Mouse (Mus musculus): ENCODE results near the gene Itga8. TPM values are rescaled to one million over a fixed set of nuclear protein-coding genes. Genes with fewer than 3 reads are reported as not detected.

Gene Itga8
- polyA plus RNA-seq, 1 experiment from 2014 or later = 6.4 TPM

DNA sequence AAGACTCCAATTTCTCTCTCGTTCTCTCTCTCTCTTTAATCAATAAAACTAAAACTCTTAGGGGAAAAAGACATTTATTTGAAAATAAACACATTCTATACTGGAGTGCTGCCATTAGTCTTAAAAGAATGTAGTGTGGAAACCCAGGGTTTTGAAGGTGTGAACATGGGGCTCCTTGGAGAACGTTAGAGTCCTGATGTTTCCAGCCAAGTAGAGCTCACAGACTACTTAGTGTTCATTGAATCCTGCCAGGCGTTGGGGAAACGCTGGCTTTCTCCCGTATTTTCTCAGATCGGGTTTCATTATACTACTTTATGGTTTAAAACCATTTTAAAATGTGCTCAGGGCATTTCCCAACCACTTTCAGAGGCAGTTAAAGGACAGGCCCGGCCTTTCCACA lies 103.0 kb downstream of the Itga8 start:
- Histone ChIP-seq H3K9ac (ENCODE audit: low read depth, low read length) (no peak overlapping the region), H3K36me3 (ENCODE audit: control insufficient read depth, insufficient read depth, low read length) (no peaks in the 10 kb centered on the region; the same call in 1 of the 2 replicates), H3K4me1 (ENCODE audit: control insufficient read depth, insufficient read depth, low read length) (no peaks in the 10 kb centered on the region), H3K4me2 (no peak overlapping the region), H3K4me3 (ENCODE audit: low read depth, low read length) (no peak overlapping the region), H3K27ac (ENCODE audit: low read depth, low read length) (no peak overlapping the region), H3K9me3 (replicated peaks; ENCODE audit: control insufficient read depth, low read length) (no peaks in the 10 kb centered on the region), H3K27me3 (ENCODE audit: control insufficient read depth, insufficient read depth, low read length) (no peaks in the 10 kb centered on the region)
- WGBS (ENCODE audit: insufficient replicate concordance) = 72% methylated on average over 7 of the region's 7 CpGs
- no peak for ATAC-seq (replicated peaks; ENCODE audit: insufficient number of reproducible peaks, low FRiP score, low TSS enrichment)

DNA sequence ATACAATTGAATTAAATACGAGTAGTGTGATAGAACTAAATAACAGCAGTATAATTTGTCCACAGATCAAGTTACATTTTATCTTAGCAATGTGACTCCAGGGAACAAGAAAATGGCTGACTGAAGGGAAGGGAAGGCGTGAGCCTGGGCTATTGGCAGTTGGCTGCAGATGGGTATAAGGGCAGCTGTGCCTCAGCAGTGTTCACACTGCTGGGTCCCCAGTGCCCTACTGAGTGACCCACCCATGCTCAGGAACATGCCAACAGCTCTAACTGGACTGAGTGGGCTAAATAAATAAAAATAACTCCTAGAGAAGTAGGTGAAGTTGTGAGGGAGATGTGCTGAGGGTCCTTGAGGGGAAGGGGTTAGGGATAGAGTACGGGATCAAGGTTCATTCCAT lies 103.5 kb downstream of the Itga8 start:
- no peak overlapping the region for H3K4me2 ChIP-seq
- no peaks in the 10 kb centered on the region for H3K4me1 ChIP-seq (ENCODE audit: control insufficient read depth, insufficient read depth, low read length)
- no peak overlapping the region for H3K9ac ChIP-seq (ENCODE audit: low read depth, low read length)
- no peaks in the 10 kb centered on the region for H3K27me3 ChIP-seq (ENCODE audit: control insufficient read depth, insufficient read depth, low read length)
- no peaks in the 10 kb centered on the region; the same call in 1 of the 2 replicates for H3K36me3 ChIP-seq (ENCODE audit: control insufficient read depth, insufficient read depth, low read length)
- 88% methylated on average over 3 of the region's 3 CpGs for WGBS (ENCODE audit: insufficient replicate concordance)
- H3K9me3 ChIP-seq (replicated peaks; ENCODE audit: control insufficient read depth, low read length) = no peaks in the 10 kb centered on the region
- ATAC-seq (replicated peaks; ENCODE audit: insufficient number of reproducible peaks, low FRiP score, low TSS enrichment) = no peak
- no peak overlapping the region for H3K4me3 ChIP-seq (ENCODE audit: low read depth, low read length)
- no peak overlapping the region for H3K27ac ChIP-seq (ENCODE audit: low read depth, low read length)

DNA sequence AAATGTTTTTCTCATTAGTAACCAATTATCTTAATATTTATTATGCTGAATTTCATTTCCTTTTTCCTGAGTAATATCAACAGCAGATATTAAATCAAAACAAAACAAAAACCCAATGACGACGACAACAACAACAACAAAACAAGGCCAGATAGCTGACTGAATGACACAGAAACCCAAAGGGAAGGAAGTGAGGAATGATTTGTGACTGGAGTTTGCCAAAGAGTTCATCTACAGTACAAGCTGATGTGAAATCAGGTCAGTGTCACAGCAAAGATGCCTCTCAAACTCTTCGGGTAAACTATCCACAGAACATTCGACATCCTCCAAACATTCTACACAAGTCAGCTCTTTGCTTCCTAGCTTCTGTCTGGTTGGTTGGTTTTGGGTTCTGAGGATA lies 104.0 kb downstream of the Itga8 start:
- Histone ChIP-seq H3K9ac (ENCODE audit: low read depth, low read length) (no peak overlapping the region), H3K4me1 (ENCODE audit: control insufficient read depth, insufficient read depth, low read length) (no peaks in the 10 kb centered on the region), H3K27me3 (ENCODE audit: control insufficient read depth, insufficient read depth, low read length) (no peaks in the 10 kb centered on the region), H3K27ac (ENCODE audit: low read depth, low read length) (no peak overlapping the region), H3K4me3 (ENCODE audit: low read depth, low read length) (no peak overlapping the region), H3K4me2 (no peak overlapping the region), H3K9me3 (replicated peaks; ENCODE audit: control insufficient read depth, low read length) (no peaks in the 10 kb centered on the region), H3K36me3 (ENCODE audit: control insufficient read depth, insufficient read depth, low read length) (no peaks in the 10 kb centered on the region; the same call in 1 of the 2 replicates)
- ATAC-seq (replicated peaks; ENCODE audit: insufficient number of reproducible peaks, low FRiP score, low TSS enrichment) = no peak
- 88% methylated on average over 4 of the region's 4 CpGs for WGBS (ENCODE audit: insufficient replicate concordance)

DNA sequence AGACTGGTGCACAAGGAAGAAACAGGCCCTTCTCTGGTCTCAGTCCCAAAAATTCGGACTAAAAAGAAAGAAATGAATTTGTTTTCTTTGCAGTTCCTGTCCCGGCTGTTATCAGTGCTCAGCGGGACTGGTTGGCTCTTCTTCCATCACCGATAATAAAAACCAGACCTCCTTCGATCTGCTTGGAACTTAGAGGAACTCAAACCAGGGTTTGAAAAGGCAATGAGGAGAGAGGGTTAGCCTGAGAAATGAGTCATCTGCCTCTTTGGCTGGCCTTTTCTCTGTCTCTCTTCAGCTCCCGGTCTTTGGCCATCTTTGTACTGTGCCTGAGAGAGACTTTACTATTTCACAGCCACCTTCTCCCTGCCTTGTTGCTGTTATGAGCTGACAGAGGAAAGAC lies 112.7 kb downstream of the Itga8 start:
- no peaks in the 10 kb centered on the region for H3K9me3 ChIP-seq (replicated peaks; ENCODE audit: control insufficient read depth, low read length)
- H3K4me2 ChIP-seq = no peak overlapping the region
- H3K27me3 ChIP-seq (ENCODE audit: control insufficient read depth, insufficient read depth, low read length) = no peaks in the 10 kb centered on the region
- H3K36me3 ChIP-seq (ENCODE audit: control insufficient read depth, insufficient read depth, low read length) = no peaks in the 10 kb centered on the region
- H3K4me3 ChIP-seq (ENCODE audit: low read depth, low read length) = no peak overlapping the region
- H3K4me1 ChIP-seq (ENCODE audit: control insufficient read depth, insufficient read depth, low read length) = no peaks in the 10 kb centered on the region
- no peak for ATAC-seq (replicated peaks; ENCODE audit: insufficient number of reproducible peaks, low FRiP score, low TSS enrichment)
- H3K9ac ChIP-seq (ENCODE audit: low read depth, low read length) = no peak overlapping the region
- WGBS (ENCODE audit: insufficient replicate concordance) = 15% methylated on average over 6 of the region's 6 CpGs
- no peak overlapping the region for H3K27ac ChIP-seq (ENCODE audit: low read depth, low read length)

DNA sequence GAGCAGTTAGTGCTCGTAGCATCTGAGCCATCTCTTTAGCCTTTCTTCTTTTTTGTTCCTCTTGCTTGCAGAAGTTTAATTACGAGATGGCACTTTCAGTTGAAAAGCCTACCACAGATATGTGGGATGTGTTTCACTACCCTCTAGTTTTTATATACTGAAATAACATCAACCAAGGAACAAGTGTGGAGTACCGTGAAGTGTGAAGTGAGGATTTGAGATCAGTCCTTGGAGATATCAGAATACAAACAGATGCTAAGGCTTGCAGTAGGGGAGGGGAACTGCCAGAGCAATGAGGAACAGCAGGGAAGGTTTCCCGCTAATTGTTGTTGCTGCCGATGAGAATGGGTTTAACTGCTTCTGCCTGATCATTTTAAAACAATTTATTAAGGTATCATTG lies 114.1 kb downstream of the Itga8 start:
- Histone ChIP-seq H3K27me3 (ENCODE audit: control insufficient read depth, insufficient read depth, low read length) (no peaks in the 10 kb centered on the region), H3K27ac (ENCODE audit: low read depth, low read length) (no peak overlapping the region), H3K4me3 (ENCODE audit: low read depth, low read length) (no peak overlapping the region), H3K9ac (ENCODE audit: low read depth, low read length) (no peak overlapping the region), H3K4me1 (ENCODE audit: control insufficient read depth, insufficient read depth, low read length) (no peaks in the 10 kb centered on the region), H3K36me3 (ENCODE audit: control insufficient read depth, insufficient read depth, low read length) (no peaks in the 10 kb centered on the region), H3K4me2 (no peak overlapping the region), H3K9me3 (replicated peaks; ENCODE audit: control insufficient read depth, low read length) (no peaks in the 10 kb centered on the region)
- WGBS (ENCODE audit: insufficient replicate concordance) = 35% methylated on average over 5 of the region's 5 CpGs
- ATAC-seq (replicated peaks; ENCODE audit: insufficient number of reproducible peaks, low FRiP score, low TSS enrichment) = no peak

DNA sequence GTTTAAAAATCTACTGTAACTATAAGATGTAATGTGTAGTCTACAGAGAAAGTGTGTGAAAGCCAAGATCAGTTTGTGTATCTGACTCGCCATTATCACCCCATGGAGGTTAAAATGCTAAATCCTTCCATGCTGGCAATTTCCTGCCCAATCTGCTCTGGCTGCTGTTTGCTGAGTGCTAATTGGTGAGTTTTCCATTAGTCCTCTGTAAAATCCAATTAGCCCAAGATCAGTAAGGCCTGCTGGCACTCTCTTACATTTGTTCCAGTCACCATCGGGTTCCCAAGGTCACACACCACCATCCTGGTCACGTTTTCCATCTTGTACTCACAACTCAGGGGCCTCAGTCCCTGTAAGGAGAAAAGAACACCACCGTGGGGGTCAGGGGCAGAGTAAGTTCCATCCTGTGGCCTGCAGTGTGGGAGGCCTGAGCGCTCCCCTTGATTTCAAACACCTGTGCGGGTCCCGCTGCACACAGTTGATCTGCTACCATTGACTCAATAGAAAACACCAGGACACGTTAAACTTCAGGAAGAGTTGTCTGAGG lies 119.2 kb downstream of the Itga8 start:
- no peak overlapping the region for H3K9ac ChIP-seq (ENCODE audit: low read depth, low read length)
- no peak overlapping the region for H3K4me2 ChIP-seq
- H3K4me3 ChIP-seq (ENCODE audit: low read depth, low read length) = no peak overlapping the region
- no peak overlapping the region for H3K27ac ChIP-seq (ENCODE audit: low read depth, low read length)
- WGBS (ENCODE audit: insufficient replicate concordance) = 60% methylated on average over 8 of the region's 8 CpGs
- no peaks in the 10 kb centered on the region for H3K9me3 ChIP-seq (replicated peaks; ENCODE audit: control insufficient read depth, low read length)
- H3K27me3 ChIP-seq (ENCODE audit: control insufficient read depth, insufficient read depth, low read length) = no peaks in the 10 kb centered on the region
- H3K36me3 ChIP-seq (ENCODE audit: control insufficient read depth, insufficient read depth, low read length) = no peaks in the 10 kb centered on the region
- no peaks in the 10 kb centered on the region for H3K4me1 ChIP-seq (ENCODE audit: control insufficient read depth, insufficient read depth, low read length)
- no peak for ATAC-seq (replicated peaks; ENCODE audit: insufficient number of reproducible peaks, low FRiP score, low TSS enrichment)

DNA sequence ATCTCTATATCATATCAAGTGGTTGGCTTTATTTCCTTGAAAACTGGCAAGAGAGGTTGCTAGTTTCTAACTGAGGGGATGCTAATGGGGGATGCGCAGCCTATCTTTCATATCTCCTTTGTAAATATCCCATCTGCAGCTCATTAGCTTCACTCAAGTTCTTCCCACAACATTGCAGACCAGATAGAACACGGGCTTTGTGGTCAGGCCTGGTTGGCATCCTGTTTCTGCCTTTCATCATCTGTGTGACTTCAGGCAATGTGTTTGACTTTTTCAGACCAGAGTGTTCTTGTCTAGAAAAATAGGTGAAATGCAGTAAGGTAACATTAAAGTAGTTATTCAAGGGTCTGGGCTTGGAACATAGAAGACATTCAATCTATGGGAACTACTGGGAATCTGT lies 121.1 kb downstream of the Itga8 start:
- no peak overlapping the region for H3K4me3 ChIP-seq (ENCODE audit: low read depth, low read length)
- H3K27ac ChIP-seq (ENCODE audit: low read depth, low read length) = no peak overlapping the region
- no peaks in the 10 kb centered on the region for H3K4me1 ChIP-seq (ENCODE audit: control insufficient read depth, insufficient read depth, low read length)
- WGBS (ENCODE audit: insufficient replicate concordance) = 44% methylated on average over 2 of the region's 2 CpGs
- ATAC-seq (replicated peaks; ENCODE audit: insufficient number of reproducible peaks, low FRiP score, low TSS enrichment) = no peak
- no peaks in the 10 kb centered on the region for H3K9me3 ChIP-seq (replicated peaks; ENCODE audit: control insufficient read depth, low read length)
- H3K4me2 ChIP-seq = no peak overlapping the region
- H3K36me3 ChIP-seq (ENCODE audit: control insufficient read depth, insufficient read depth, low read length) = no peaks in the 10 kb centered on the region
- H3K27me3 ChIP-seq (ENCODE audit: control insufficient read depth, insufficient read depth, low read length) = no peaks in the 10 kb centered on the region
- H3K9ac ChIP-seq (ENCODE audit: low read depth, low read length) = no peak overlapping the region

DNA sequence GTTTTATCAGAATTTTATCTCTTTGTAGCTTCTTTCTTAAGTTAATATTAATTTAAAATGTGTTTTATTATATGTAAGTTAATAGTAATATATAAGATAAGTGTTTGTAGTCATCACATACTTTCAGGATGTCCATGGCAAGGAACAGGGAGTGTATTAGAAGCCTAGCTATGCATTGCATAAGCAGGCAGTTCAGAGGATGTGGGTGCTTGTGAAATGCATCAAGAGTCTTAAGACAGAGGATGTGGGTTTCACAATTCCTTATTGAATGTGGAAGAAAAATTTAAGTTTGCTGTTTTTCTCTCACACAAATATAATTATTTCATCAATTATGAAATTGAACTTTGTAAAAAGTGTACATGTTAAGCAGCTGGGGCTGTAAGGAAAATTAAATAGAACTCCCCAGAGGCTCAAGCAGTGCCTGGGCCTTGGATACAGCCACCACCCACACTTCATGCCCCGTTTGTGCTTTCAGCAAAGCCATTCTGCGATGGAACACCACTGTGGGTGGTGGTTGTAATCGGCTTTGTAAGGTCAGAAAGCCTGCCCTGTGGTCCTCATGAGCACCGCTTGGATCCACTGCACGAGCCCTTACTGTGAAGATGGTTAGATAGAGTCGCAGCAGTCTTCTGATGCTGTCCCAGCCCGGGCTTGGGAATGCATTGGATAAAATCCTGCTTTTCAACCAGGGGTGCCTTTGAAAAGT lies 126.8 kb downstream of the Itga8 start:
- Histone ChIP-seq H3K4me1 (ENCODE audit: control insufficient read depth, insufficient read depth, low read length) (no peaks in the 10 kb centered on the region), H3K36me3 (ENCODE audit: control insufficient read depth, insufficient read depth, low read length) (no peaks in the 10 kb centered on the region), H3K27me3 (ENCODE audit: control insufficient read depth, insufficient read depth, low read length) (no peaks in the 10 kb centered on the region), H3K9me3 (replicated peaks; ENCODE audit: control insufficient read depth, low read length) (no peaks in the 10 kb centered on the region), H3K9ac (ENCODE audit: low read depth, low read length) (no peak overlapping the region), H3K4me2 (no peak overlapping the region), H3K27ac (ENCODE audit: low read depth, low read length) (no peak overlapping the region), H3K4me3 (ENCODE audit: low read depth, low read length) (no peak overlapping the region)
- no peak for ATAC-seq (replicated peaks; ENCODE audit: insufficient number of reproducible peaks, low FRiP score, low TSS enrichment)
- 48% methylated on average over 7 of the region's 7 CpGs for WGBS (ENCODE audit: insufficient replicate concordance)

DNA sequence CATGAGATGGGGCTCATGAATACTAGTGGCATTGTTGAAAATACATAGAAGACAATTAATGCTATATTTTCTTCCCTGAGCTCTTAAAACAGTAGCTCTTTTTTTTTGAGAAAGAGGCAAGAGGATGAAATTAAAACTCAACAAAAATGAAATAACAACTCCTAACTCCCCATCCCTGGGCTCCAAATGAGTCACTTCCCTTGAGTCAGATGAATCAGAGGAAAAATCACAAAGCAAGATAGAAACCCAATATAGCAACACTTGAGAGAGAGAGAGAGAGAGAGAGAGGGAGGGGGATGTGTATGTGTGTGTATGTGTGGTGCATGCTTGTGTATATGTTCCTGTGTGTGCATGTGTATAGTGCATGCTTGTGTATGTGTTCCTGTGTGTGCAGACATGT lies 131.5 kb downstream of the Itga8 start:
- Histone ChIP-seq H3K9ac (ENCODE audit: low read depth, low read length) (no peak overlapping the region), H3K4me3 (ENCODE audit: low read depth, low read length) (no peak overlapping the region), H3K27ac (ENCODE audit: low read depth, low read length) (no peak overlapping the region), H3K36me3 (ENCODE audit: control insufficient read depth, insufficient read depth, low read length) (no peaks in the 10 kb centered on the region), H3K9me3 (replicated peaks; ENCODE audit: control insufficient read depth, low read length) (no peaks in the 10 kb centered on the region), H3K4me2 (no peak overlapping the region), H3K4me1 (ENCODE audit: control insufficient read depth, insufficient read depth, low read length) (no peaks in the 10 kb centered on the region), H3K27me3 (ENCODE audit: control insufficient read depth, insufficient read depth, low read length) (no peaks in the 10 kb centered on the region)
- no peak for ATAC-seq (replicated peaks; ENCODE audit: insufficient number of reproducible peaks, low FRiP score, low TSS enrichment)

All from heart, embryonic 11.5 days (tissue).